Mouse (Mus musculus) cerebellum, postnatal 25 days (tissue): ENCODE results near the gene Rbm14.
"Not testable (repeated sequence)": the region's sequence is repeated elsewhere in the genome, so short reads cannot be mapped to it uniquely, and the experiment has no call there.

Experiments used
- DNase-seq, 2 experiments: peaks; one replicate each; pipeline ENCODE4 v3.0.0; 2021; ENCODE audit warnings: mixed read lengths in 2 of 2

Gene Rbm14

GRCm38 (mm10) chr19:4812334-4812949 is 1.0 kb upstream of the Rbm14 start:
- not testable (repeated sequence) for DNase-seq

- DNase-seq: no peak
Observed at GRCm38 (mm10) chr19:4811909-4812242, 442 bp upstream of the Rbm14 start.

GRCm38 (mm10) chr19:4810746-4811062 is 730 bp downstream of the Rbm14 start:
- DNase-seq: no peak

- no peak for DNase-seq
Observed at GRCm38 (mm10) chr19:4810309-4810708, 1.1 kb downstream of the Rbm14 start.

- peak in 1 of 2 experiments; percentile 35 for DNase-seq
Observed at GRCm38 (mm10) chr19:4803283-4803682, 8.2 kb downstream of the Rbm14 start.

- DNase-seq: peak; percentile 67 to 70
Observed at GRCm38 (mm10) chr19:4802691-4803091, 8.7 kb downstream of the Rbm14 start.

- DNase-seq: no peak
Observed at GRCm38 (mm10) chr19:4799083-4799482, 12.4 kb downstream of the Rbm14 start.

- no peak for DNase-seq
Observed at GRCm38 (mm10) chr19:4797846-4798245, 13.6 kb downstream of the Rbm14 start.

- no peak for DNase-seq
Observed at GRCm38 (mm10) chr19:4795929-4796328, 15.5 kb downstream of the Rbm14 start.

- DNase-seq: peak; percentile 96 to 97
Observed at GRCm38 (mm10) chr19:4793831-4794422, 17.5 kb downstream of the Rbm14 start, which contains the start of gene Rbm4. TSS of gene Rbm4 (minus strand) at chr19:4793901.

GRCm38 (mm10) chr19:4793281-4793830 is 18.1 kb downstream of the Rbm14 start:
- no peak for DNase-seq

GRCm38 (mm10) chr19:4786313-4786712 is 25.1 kb downstream of the Rbm14 start:
- DNase-seq: no peak

GRCm38 (mm10) chr19:4785206-4785605 is 26.2 kb downstream of the Rbm14 start:
- DNase-seq: no peak

- no peak for DNase-seq
Observed at GRCm38 (mm10) chr19:4782891-4783290, 28.5 kb downstream of the Rbm14 start.

GRCm38 (mm10) chr19:4772785-4773184 is 38.6 kb downstream of the Rbm14 start:
- DNase-seq: no peak

GRCm38 (mm10) chr19:4767507-4768148 is 43.8 kb downstream of the Rbm14 start:
- DNase-seq: no peak

- DNase-seq: peak; percentile 61 to 80
Observed at GRCm38 (mm10) chr19:4762876-4763275, 48.6 kb downstream of the Rbm14 start.

GRCm38 (mm10) chr19:4760544-4760943 is 50.9 kb downstream of the Rbm14 start:
- DNase-seq: not testable (repeated sequence)

- DNase-seq: no peak
Observed at GRCm38 (mm10) chr19:4756921-4757320, 54.5 kb downstream of the Rbm14 start.

- DNase-seq: peak; percentile 98 to 99
Observed at GRCm38 (mm10) chr19:4756193-4756911, 55.1 kb downstream of the Rbm14 start, which contains the start of gene Rbm4b. TSS of gene Rbm4b (plus strand) at chr19:4756497.

GRCm38 (mm10) chr19:4755565-4756192 is 55.8 kb downstream of the Rbm14 start:
- peak; percentile 92 to 95 for DNase-seq
